Mouse (Mus musculus): ENCODE data around the gene Rcbtb2.

The Rcbtb2 gene

GRCm38 (mm10) chr14:73142896-73143709, 20.3 kb downstream of the Rcbtb2 start:
- in situ Hi-C loops (cut with MboI, MseI) = no loop called here

GRCm38 (mm10) chr14:73143710-73144420, 21.0 kb downstream of the Rcbtb2 start:
- in situ Hi-C loops (cut with MboI, MseI) = no loop called here

GRCm38 (mm10) chr14:73145531-73145930, 22.7 kb downstream of the Rcbtb2 start:
- in situ Hi-C loops (cut with MboI, MseI) = no loop called here

DNA sequence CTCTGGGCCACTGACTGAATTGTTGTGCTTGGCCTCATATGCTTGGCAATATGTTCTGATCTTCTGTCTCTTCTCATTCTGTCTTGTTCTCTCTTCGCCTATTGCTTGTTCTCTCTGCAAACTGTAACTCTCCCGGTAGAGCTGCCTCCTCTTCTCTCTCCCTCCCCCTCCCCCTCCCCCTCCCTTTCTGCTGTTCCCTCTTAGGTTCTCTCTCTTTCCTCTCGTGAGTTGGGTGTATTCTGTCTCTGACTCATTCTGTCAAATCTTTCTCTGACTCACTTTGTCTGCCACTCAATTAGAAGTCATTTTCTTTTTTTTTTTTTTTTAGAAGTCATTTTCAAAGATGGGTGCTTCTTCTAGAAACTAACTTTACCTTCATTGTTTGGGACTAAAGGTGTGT, 23.9 kb downstream of the Rcbtb2 start:
- in situ Hi-C loops (cut with MboI, MseI) = no loop called here

GRCm38 (mm10) chr14:73148125-73148524, 25.3 kb downstream of the Rcbtb2 start:
- in situ Hi-C loops (cut with MboI, MseI) = no loop called here

GRCm38 (mm10) chr14:73161303-73161702, 38.5 kb downstream of the Rcbtb2 start:
- in situ Hi-C loops (cut with MboI, MseI) = no loop called here

DNA sequence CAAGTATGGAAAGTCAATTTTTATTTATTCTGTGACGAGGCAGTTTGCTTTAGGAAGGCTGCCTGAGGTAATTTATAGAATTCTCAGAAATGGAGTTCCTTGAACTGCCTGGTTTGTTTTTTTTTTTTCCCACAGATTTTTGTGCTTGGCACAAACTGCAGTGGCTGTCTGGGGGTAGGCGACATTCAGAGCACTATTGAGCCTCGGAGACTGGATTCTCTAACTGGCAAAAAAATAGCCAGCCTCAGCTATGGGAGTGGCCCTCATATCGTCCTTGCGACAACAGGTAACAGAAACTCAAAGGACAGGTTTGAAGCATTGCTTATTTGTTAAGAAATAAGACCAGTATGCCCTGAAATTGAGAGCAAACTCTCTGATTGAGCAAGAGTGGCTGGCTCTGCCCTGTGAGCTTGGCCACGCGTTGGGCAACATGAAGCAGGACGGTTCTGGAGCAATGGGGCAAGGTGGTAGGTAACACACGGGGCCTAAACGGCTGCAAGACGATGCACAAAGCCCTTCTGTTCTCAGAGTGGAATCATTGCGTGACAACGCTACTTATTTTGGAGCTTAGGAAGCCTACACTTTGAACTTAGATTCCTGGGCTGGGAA, 39.5 kb downstream of the Rcbtb2 start:
- in situ Hi-C loops (cut with MboI, MseI) = no loop called here

DNA sequence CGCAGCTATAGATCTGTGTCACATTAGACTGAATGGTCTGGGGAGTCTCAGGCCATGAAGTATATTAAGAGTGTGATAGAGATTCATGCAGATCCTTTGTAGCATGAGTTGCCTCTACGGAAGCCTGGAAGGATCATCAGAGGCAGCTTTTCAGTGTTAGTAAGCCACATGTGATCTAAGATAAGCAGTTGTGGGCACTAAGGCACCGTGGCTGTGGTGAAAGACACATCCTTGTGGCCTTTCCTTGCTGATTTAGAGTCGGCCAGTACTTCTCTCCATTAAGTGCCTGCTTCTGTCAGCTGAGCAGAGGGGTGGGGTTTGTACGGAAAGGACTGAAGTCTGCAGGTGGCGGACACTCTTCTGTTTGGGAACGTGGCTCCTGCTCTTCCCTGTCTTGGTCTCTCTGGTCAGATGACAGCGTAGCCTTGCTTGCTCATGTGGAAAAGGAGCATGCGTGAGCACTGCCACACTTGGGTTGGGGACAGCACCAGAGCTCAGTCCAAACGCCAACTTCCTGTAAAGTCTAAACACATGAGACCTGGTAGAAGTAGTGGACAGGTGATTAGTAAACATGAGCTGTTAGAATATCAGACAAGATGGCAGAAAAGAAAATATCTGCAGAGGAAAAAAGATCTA, 40.6 kb downstream of the Rcbtb2 start:
- in situ Hi-C loops (cut with MboI, MseI) = no loop called here

GRCm38 (mm10) chr14:73165136-73165535, 42.3 kb downstream of the Rcbtb2 start:
- in situ Hi-C loops (cut with MboI, MseI) = no loop called here

GRCm38 (mm10) chr14:73168605-73169004, 45.8 kb downstream of the Rcbtb2 start:
- in situ Hi-C loops (cut with MboI, MseI) = no loop called here

DNA sequence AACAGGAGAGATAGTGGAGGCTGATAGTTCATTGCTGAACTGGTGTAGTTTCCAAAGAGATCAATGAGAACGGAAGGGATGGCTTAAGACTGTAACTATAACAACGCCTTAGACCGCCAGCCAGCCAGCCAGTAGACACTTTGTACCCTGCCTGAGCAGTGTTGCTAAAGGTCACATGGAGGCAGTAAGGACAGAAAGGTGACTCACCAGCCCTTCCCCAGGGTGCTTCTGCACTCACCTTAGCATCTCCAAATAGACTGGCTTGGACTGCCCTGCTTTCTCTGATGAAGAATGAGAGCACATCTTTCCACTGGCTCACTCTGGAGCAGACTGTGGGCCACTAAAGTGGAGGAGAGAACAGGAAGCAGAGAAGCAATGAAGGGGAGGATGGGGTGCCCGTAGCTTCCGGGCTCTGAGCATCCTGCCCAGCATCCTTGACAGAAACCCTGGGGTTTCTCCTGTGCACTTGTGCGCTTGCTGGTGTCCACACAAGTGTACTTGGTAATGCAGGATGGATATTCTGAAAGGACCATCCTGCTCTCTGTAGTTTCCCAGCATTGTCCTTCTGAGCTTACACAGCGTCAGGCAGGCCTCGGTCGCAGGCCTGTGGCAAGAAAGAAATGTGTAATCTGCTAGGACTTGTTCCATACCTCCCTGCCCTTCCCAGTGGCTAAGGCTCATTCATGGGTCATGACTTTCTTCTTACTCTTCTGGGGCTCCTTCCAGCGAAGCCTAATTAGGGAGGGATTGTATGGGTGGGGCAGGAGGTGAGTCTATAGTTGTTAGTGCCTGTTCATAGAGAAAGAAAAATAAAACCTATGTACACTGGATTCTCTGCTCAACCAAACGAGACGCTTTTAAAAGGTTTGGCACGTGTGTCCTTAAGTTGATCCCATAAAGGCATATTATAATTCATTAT, 47.3 kb downstream of the Rcbtb2 start:
- in situ Hi-C loops (cut with MboI, MseI) = no loop called here

DNA sequence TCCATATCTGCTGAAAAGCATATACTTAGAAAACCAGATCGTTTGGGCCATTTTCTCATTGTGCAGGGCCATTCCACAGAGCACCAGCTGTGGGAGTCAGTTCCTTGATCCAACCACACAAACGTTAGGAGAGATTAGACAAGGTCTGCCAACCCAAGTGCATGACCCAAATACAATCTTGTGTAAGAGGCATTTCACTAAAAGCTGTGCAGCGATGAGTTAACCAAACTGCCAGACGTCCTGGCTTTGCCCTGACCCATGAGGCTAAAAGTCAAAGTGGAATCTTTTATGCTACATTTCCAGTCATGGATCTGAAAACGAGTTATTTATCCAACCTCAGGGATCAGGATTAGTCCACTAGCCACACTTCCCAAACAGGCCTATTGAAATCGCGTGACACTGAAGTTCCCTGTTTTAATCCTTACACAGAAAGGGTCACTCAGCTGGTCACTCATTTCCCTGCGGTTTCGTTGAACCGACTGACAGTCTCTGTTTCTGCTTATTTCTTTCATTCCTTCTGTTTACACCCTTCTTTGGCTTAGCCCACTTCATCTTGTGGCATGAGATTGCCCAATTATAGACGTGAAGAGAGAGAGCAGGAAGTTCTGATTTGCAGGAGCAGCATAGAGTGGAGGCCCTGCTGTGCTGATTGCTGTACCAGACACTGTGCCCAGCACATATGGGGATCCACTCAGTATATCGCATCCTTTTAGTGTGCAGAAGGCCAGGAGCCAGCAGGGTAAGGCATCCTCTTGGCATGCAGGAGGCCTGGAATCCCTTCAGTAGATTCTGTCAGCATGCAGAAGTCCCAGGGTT, 49.6 kb downstream of the Rcbtb2 start:
- in situ Hi-C loops (cut with MboI, MseI) = no loop called here

DNA sequence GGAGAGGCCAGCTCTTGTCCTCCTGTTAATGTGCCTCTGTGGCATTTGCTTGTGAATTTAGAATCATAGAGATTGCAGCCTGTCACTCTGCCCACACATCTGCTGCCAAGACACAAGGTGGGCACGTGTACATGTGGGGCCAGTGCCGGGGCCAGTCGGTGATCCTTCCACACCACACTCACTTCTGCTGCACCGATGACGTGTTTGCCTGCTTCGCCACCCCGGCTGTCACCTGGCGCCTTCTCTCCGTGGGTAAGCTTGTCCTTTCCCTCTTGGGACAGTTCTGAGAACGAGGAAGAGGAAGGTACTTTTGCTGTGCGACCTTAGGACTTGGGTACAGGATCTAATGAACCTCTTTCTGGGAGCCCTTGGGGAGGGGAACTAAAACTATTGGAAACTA, 50.8 kb downstream of the Rcbtb2 start:
- in situ Hi-C loops (cut with MboI, MseI) = no loop called here

DNA sequence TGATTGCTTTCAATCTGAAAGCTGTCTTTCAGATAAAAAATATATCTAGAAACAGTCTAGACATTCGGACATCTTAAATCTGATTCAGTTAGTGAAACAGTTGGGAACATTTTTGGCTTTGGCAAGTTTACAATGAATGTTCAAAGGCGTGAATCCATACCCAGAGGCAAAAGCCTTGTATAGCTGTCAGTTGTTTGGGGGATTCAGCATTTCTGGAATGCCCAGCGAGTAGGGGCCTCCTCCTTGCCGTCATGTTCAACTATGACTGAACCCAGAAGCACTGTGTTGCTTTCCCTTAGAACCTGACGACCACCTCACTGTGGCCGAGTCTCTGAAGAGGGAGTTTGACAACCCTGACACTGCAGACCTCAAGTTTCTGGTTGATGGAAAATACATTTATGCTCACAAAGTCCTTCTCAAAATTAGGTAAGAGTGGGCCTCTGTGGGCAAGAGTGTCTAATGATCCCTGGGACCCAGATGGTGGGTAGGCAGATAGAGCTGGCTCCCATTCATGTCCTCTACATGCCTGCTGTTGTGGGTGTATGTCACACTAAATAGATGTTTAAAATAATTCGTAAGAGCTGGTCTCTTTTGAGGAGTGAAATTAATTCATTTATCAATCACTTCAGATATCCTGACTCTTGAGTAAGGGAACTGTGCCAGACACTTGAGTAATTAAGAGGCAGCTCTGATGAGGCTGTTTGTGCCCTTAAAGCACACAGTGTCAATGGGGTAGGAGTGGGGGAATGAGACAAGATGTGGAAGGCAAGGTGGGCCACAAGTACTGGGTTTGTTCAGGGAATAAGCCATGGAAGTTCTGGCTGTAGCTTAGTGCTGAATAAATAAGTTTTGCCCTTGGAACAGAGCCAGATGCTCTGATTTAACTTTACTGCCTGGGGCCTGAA, 51.5 kb downstream of the Rcbtb2 start:
- in situ Hi-C loops (cut with MboI, MseI) = no loop called here

DNA sequence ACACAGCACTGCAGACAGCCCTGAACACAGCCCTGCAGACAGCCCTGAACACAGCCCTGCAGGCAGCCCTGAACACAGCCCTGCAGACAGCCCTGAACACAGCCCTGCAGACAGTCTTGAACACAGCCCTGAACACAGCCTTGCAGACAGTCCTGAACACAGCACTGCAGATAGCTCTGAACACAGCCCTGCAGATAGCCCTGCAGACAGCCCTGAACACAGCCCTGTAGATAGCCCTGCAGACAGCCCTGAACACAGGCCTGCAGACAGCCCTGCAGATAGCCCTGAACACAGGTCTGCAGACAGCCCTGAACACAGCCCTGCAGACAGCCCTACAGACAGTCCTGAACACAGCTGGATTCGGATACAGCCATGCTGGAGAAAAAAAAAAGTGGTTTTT, 52.2 kb downstream of the Rcbtb2 start:
- in situ Hi-C loops (cut with MboI, MseI) = no loop called here

DNA sequence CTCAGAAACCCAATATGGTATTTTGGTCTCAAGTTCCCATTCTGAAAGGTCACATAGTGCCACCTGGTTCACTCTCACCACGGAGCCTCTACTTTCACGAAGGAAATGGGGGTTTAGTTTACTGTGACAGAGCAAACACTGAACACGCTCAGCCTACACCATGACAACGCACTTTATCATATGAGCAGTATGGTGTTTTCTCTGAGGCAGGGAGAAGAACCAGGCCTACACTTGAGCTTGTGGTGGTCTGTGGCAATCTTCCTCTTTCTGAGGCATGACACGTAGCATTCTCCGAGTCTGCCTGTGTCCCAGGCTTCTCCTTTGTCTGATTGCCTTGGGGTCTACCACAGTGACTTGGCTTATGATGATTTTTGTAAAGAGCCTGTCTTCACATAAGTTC, 53.0 kb downstream of the Rcbtb2 start:
- in situ Hi-C loops (cut with MboI, MseI) = no loop called here

GRCm38 (mm10) chr14:73176266-73176665, 53.4 kb downstream of the Rcbtb2 start:
- in situ Hi-C loops (cut with MboI, MseI) = no loop called here

DNA sequence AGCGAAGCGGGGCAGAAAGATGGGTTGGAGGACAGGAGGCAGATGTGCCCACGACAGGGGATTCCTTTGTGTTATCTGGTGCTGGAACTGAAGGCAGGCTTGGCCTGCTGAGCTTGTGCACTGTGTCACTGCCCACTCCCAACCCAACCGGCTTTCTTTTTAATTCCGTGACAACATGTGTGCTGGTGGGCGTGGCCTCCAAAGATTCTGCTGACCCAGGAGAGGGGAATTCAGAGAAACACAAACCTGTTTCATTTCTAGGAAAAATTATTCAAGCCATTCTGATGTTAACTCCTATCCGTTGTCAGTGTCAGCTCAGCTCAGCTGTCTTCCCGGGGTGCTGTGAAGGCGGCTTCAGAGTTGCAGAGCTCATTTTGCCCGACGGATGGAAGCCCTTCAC, 55.1 kb downstream of the Rcbtb2 start:
- in situ Hi-C loops (cut with MboI, MseI) = no loop called here

GRCm38 (mm10) chr14:73179221-73179681, 56.4 kb downstream of the Rcbtb2 start:
- in situ Hi-C loops (cut with MboI, MseI) = no loop called here
